8 mouse cellular contexts compared by ENCODE assay signal in genomic region chr3:129199609-129200500, GRCm38 (mm10). TPM values are rescaled to one million over a fixed set of nuclear protein-coding genes. Genes with fewer than 3 reads are reported as not detected.
DNase-seq lines count a peak whose midpoint lies in the region; ATAC-seq and TF ChIP-seq lines count a peak whose summit lies in the region.

TSS of gene Pitx2 (plus strand) at chr3:129199878.

- no peak within 1 kb of the TSS for H3K9ac ChIP-seq in forebrain, embryonic 13.5 days
- no peak within 1 kb of the TSS for H3K9ac ChIP-seq in kidney, embryonic 16.5 days (replicated peaks; ENCODE audit: low read length)

- peak within 1 kb of the TSS; percentile 86 for H3ac ChIP-seq in myocyte (ENCODE audit: control insufficient read depth, insufficient read length)

- TF ChIP-seq CTCF in testis, adult 2 months (IDR thresholded peaks at IDR 0.05; ENCODE audit: control insufficient read depth, insufficient read depth, insufficient replicate concordance, low read depth, low read length): no peak
- no peak for TF ChIP-seq CTCF in left cerebral cortex, adult 2 months (IDR thresholded peaks at IDR 0.05)

- H3K9me3 ChIP-seq in forebrain, embryonic 13.5 days (replicated peaks): no peaks in the 10 kb centered on the region
- H3K9me3 ChIP-seq in kidney, embryonic 16.5 days (ENCODE audit: low read length): no peaks in the 10 kb centered on the region

- no peak for DNase-seq in testis, postnatal 14 days (ENCODE audit: low spot score)
- no peak for DNase-seq in ovary, adult 18-20 months (ENCODE audit: low spot score)
- DNase-seq in left cerebral cortex, adult 2 months (ENCODE audit: extremely low spot score in 1 of 2, low spot score in 2 of 2): no peak

- intact Hi-C loops in left cerebral cortex, adult 2 months (cut with DNase I): loop anchor here (2.0 to 10.0 kb wide), 3 partner anchors 15 to 1195 kb away; no protein-coding TSS in a partner anchor

- TF ChIP-seq POLR2A in testis, adult 2 months (IDR thresholded peaks at IDR 0.05; ENCODE audit: control insufficient read depth, low read depth, low read length): no peak
- TF ChIP-seq POLR2A in myocyte (IDR thresholded peaks at IDR 0.05; ENCODE audit: insufficient read length, low read depth): peak; percentile 94

- peak within 1 kb of the TSS; percentile 65 for H3K4me2 ChIP-seq in forebrain, embryonic 13.5 days
- peak within 1 kb of the TSS; percentile 55 for H3K4me2 ChIP-seq in kidney, embryonic 16.5 days (replicated peaks; ENCODE audit: low read depth, low read length)
- H3K4me2 ChIP-seq in myocyte (ENCODE audit: low read depth): peak within 1 kb of the TSS; percentile 82

- H3K27ac ChIP-seq in testis, adult 2 months (ENCODE audit: control insufficient read depth, insufficient read depth, low read depth, low read length): no peak within 1 kb of the TSS
- no peak within 1 kb of the TSS for H3K27ac ChIP-seq in forebrain, embryonic 13.5 days
- no peak within 1 kb of the TSS for H3K27ac ChIP-seq in kidney, embryonic 16.5 days (ENCODE audit: low read length)
- no peak within 1 kb of the TSS for H3K27ac ChIP-seq in left cerebral cortex, adult 2 months

- peaks cover 12% of the 10 kb centered on the region for H3K27me3 ChIP-seq in testis, adult 2 months (ENCODE audit: control insufficient read depth, insufficient read depth, low read length)
- peaks cover 94% of the 10 kb centered on the region for H3K27me3 ChIP-seq in forebrain, embryonic 13.5 days
- H3K27me3 ChIP-seq in kidney, embryonic 16.5 days (ENCODE audit: insufficient read depth, low read length): peaks cover 92% of the 10 kb centered on the region
- H3K27me3 ChIP-seq in myocyte (ENCODE audit: control insufficient read depth, insufficient read depth, insufficient read length): no peaks in the 10 kb centered on the region

- ATAC-seq in forebrain, embryonic 13.5 days: peak; percentile 73
- peak; percentile 58 for ATAC-seq in kidney, embryonic 16.5 days (ENCODE audit: low FRiP score, low TSS enrichment)
- ATAC-seq in inflammation-experienced regulatory T-cells, adult 6 months: no peak

- no peaks in the 10 kb centered on the region for H3K36me3 ChIP-seq in testis, adult 2 months (ENCODE audit: control insufficient read depth, insufficient read depth, low read length)
- no peaks in the 10 kb centered on the region for H3K36me3 ChIP-seq in forebrain, embryonic 13.5 days (ENCODE audit: poor library complexity, severe bottlenecking)
- H3K36me3 ChIP-seq in kidney, embryonic 16.5 days (ENCODE audit: insufficient read depth, low read length): no peaks in the 10 kb centered on the region
- no peaks in the 10 kb centered on the region for H3K36me3 ChIP-seq in myocyte (ENCODE audit: control insufficient read depth, insufficient read depth)

- H3K4me3 ChIP-seq in testis, adult 2 months (ENCODE audit: control insufficient read depth, low read depth, low read length): peak within 1 kb of the TSS; percentile 70
- peak within 1 kb of the TSS; percentile 39 for H3K4me3 ChIP-seq in forebrain, embryonic 13.5 days
- H3K4me3 ChIP-seq in kidney, embryonic 16.5 days (ENCODE audit: low read length): peak within 1 kb of the TSS; percentile 39
- H3K4me3 ChIP-seq in myocyte: peak within 1 kb of the TSS; percentile 94
- H3K4me3 ChIP-seq in left cerebral cortex, adult 2 months: no peak within 1 kb of the TSS

- peaks cover 23% of the 10 kb centered on the region for H3K4me1 ChIP-seq in testis, adult 2 months (ENCODE audit: control insufficient read depth, insufficient read depth, low read length)
- peaks cover 35% of the 10 kb centered on the region for H3K4me1 ChIP-seq in forebrain, embryonic 13.5 days
- peaks cover 14% of the 10 kb centered on the region; the same call in 1 of the 2 replicates for H3K4me1 ChIP-seq in kidney, embryonic 16.5 days (ENCODE audit: insufficient read depth, low read length)

- H3K79me2 ChIP-seq in myocyte (ENCODE audit: control insufficient read depth, insufficient read depth): peaks cover 44% of the 10 kb centered on the region

- under 1% methylated on average over 60 of the region's 60 CpGs for WGBS in forebrain, embryonic 13.5 days
- under 1% methylated on average over 60 of the region's 60 CpGs for WGBS in kidney, embryonic 16.5 days

TF ChIP-seq in myocyte, 11 proteins besides CTCF, POLR2A, EP300 and RAD21:
- no peak for TF ChIP-seq CEBPB (IDR thresholded peaks at IDR 0.05; ENCODE audit: insufficient read depth, poor library complexity, severe bottlenecking)
- TF ChIP-seq MYOD1 (IDR thresholded peaks at IDR 0.05; ENCODE audit: control insufficient read depth in 1 of 3, insufficient read length in 2 of 3, low read depth in 2 of 3): peak in 2 of 3 experiments; percentile 17 to 48
- peak; percentile 79 for TF ChIP-seq POLR2AphosphoS2 (IDR thresholded peaks at IDR 0.05; ENCODE audit: insufficient read length, low read depth)
- TF ChIP-seq REST (IDR thresholded peaks at IDR 0.05; ENCODE audit: insufficient read depth, insufficient read length): no peak
- no peak for TF ChIP-seq TCF12 (IDR thresholded peaks at IDR 0.05; ENCODE audit: insufficient read depth, poor library complexity, severe bottlenecking)
- peak in 1 of 3 experiments; percentile 25 for TF ChIP-seq MYOG (IDR thresholded peaks at IDR 0.05; ENCODE audit: control insufficient read depth in 1 of 3, insufficient read depth in 1 of 3, insufficient read length in 2 of 3, low read depth in 2 of 3)
- TF ChIP-seq SRF (IDR thresholded peaks at IDR 0.05; ENCODE audit: control insufficient read depth, insufficient read length, low read depth): no peak

RNA-seq across cellular contexts. Expression of gene Pitx2, which starts in this region (rescaled TPM):
- 6.1 and 6.6 TPM in 2 replicates for polyA plus RNA-seq in testis, adult 2 months (2012; rRNA removed)
- 7.2 and 22.8 TPM in 2 replicates for polyA plus RNA-seq in forebrain, embryonic 13.5 days (2015; fragmentation: Nextera tagmentation; extraction: Ambion mirVana)
- 7.2 and 10.3 TPM in 2 replicates for polyA plus RNA-seq in kidney, embryonic 16.5 days (2015; fragmentation: Nextera tagmentation; extraction: Ambion mirVana)
- 35.6 TPM for polyA plus RNA-seq in myocyte (2012; fragmentation: generic; extraction: Trizol)
- under 1 TPM in 1 of 3 experiments, not detected in 2; 0.19 TPM for polyA plus RNA-seq in inflammation-experienced regulatory T-cells, adult 6 months (2017; shearing (Covaris generic))
- not detected for total RNA-seq in left cerebral cortex, adult 2 months (2021)
